Mouse (Mus musculus): Measurements from ENCODE around the gene Gamt. TPM values are rescaled to one million over a fixed set of nuclear protein-coding genes. Genes with fewer than 3 reads are reported as not detected.
A peak's percentile ranks its signal among the peaks of the same experiment; 100 is the strongest.

Gene Gamt
- polyA plus RNA-seq, 1 experiment = 26.4 TPM

GRCm38 (mm10) chr10:80298571-80299281, 37.9 kb upstream of the Gamt start:
- 16% methylated on average over 26 of the region's 26 CpGs for WGBS
- TF ChIP-seq POLR2A (IDR thresholded peaks at IDR 0.05; ENCODE audit: borderline replicate concordance, extremely low read depth, low read depth, low read length) = no peak
- TF ChIP-seq CTCF (IDR thresholded peaks at IDR 0.05; ENCODE audit: insufficient read depth, low read length) = no peak
- no peak for DNase-seq
- Histone ChIP-seq H3K4me1 (ENCODE audit: control insufficient read depth, insufficient read depth, low read length) (peaks cover 3% of the 10 kb centered on the region; the same call in 1 of the 2 replicates), H3K4me3 (replicated peaks; ENCODE audit: extremely low read depth, low read depth, low read length) (no peak overlapping the region)

DNA sequence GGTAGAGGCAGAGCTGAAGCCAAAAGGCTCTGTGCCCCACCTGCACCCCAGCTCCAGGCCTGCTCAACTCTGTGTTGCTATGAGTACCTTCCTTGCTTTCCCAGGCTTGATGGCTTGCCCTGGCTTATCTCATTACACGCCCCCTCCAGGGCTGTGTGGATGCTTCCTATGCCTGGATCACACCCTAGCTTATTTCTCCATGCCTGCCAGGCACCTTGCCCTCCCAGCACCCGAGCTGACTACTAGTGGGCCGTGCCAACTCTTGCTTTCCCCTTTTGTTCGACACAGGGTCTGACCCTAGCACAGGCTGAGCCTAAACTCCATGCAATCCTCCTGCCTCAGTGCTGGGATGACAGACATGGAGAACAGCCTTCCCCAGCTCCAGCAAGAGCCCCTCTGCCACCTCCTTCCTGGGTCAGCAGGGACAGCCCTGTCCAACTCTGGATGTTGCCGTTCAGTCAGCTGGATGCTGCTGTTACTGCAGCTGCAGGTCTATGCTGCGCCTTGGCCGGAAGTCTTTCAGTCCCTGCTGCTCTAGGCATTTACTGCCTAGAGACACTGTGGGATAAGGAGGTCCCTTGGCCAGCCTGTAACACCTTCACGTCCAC, 36.8 kb upstream of the Gamt start:
- 62% methylated on average over 8 of the region's 8 CpGs for WGBS
- no peak for TF ChIP-seq CTCF (IDR thresholded peaks at IDR 0.05; ENCODE audit: insufficient read depth, low read length)
- Histone ChIP-seq H3K4me1 (ENCODE audit: control insufficient read depth, insufficient read depth, low read length) (peaks cover 3% of the 10 kb centered on the region; the same call in 1 of the 2 replicates), H3K4me3 (replicated peaks; ENCODE audit: extremely low read depth, low read depth, low read length) (no peak overlapping the region)
- DNase-seq = no peak

GRCm38 (mm10) chr10:80296824-80297223, 36.0 kb upstream of the Gamt start:
- no peak for DNase-seq
- Histone ChIP-seq H3K4me3 (replicated peaks; ENCODE audit: extremely low read depth, low read depth, low read length) (no peak overlapping the region), H3K4me1 (ENCODE audit: control insufficient read depth, insufficient read depth, low read length) (peaks cover 3% of the 10 kb centered on the region; the same call in 1 of the 2 replicates)
- no peak for TF ChIP-seq CTCF (IDR thresholded peaks at IDR 0.05; ENCODE audit: insufficient read depth, low read length)
- no peak for TF ChIP-seq POLR2A (IDR thresholded peaks at IDR 0.05; ENCODE audit: borderline replicate concordance, extremely low read depth, low read depth, low read length)
- 76% methylated on average over 5 of the region's 5 CpGs for WGBS

GRCm38 (mm10) chr10:80295618-80296425, 35.0 kb upstream of the Gamt start, which contains the start of gene Apc2:
Gene Apc2 (plus strand): TSS chr10:80295977.
- peak within 1 kb of the TSS; percentile 50 for H3K4me3 ChIP-seq (replicated peaks; ENCODE audit: extremely low read depth, low read depth, low read length)
- WGBS = 2% methylated on average over 26 of the region's 26 CpGs
- no peak for TF ChIP-seq POLR2A (IDR thresholded peaks at IDR 0.05; ENCODE audit: borderline replicate concordance, extremely low read depth, low read depth, low read length)
- TF ChIP-seq CTCF (IDR thresholded peaks at IDR 0.05; ENCODE audit: insufficient read depth, low read length) = peak; percentile 79
- H3K4me1 ChIP-seq (ENCODE audit: control insufficient read depth, insufficient read depth, low read length) = peaks cover 3% of the 10 kb centered on the region; the same call in 1 of the 2 replicates
- peak; percentile 74 for DNase-seq

DNA sequence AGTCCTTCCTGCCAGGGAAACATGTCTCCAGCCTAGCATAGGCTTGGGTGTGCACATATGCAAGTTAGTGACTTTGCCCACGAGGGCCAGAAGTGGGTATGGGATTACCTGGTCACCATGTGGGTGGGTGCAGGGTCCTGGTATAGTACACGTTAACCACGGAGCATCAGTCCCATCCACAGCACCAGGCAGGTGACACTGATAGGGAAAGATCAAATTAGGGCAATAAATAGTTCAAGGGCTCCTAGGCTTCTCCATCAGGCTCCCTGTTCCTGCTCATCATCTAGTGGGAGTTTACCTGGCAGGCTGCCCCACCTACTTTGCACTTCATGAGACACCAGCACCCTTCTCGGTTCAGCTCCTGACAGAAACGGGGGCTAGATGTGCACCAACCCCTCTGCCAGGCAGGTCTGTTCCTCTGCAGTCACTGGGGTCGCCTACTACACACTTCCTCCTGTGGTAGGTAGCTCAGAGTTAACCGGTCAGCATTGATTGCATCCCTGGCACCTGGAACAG, 34.0 kb upstream of the Gamt start:
- WGBS = 50% methylated on average over 7 of the region's 7 CpGs
- Histone ChIP-seq H3K4me3 (replicated peaks; ENCODE audit: extremely low read depth, low read depth, low read length) (no peak overlapping the region), H3K4me1 (ENCODE audit: control insufficient read depth, insufficient read depth, low read length) (peaks cover 3% of the 10 kb centered on the region; the same call in 1 of the 2 replicates)
- TF ChIP-seq POLR2A (IDR thresholded peaks at IDR 0.05; ENCODE audit: borderline replicate concordance, extremely low read depth, low read depth, low read length) (no peak), CTCF (IDR thresholded peaks at IDR 0.05; ENCODE audit: insufficient read depth, low read length) (no peak)
- DNase-seq = no peak

DNA sequence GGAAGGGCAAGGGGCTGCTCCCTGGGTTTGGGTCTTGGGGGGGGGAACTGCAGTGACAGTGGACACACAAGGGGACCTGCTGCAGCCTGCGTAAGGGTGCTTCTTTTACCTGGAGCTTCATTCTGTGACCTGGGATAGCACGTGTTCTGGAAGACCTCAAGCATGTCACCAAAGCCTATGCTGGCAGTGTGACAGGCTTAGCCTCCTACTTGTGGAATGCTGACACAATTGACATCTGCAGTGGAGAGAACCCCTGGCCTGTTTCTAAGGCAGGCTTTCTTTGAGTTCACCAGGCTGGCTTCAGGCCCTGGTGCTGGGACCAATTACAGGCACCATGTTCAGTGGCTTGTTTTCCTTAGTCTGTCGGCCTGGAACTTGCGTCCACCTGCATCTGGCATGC, 33.5 kb upstream of the Gamt start:
- Histone ChIP-seq H3K4me1 (ENCODE audit: control insufficient read depth, insufficient read depth, low read length) (peaks cover 3% of the 10 kb centered on the region; the same call in 1 of the 2 replicates), H3K4me3 (replicated peaks; ENCODE audit: extremely low read depth, low read depth, low read length) (no peak overlapping the region)
- TF ChIP-seq POLR2A (IDR thresholded peaks at IDR 0.05; ENCODE audit: borderline replicate concordance, extremely low read depth, low read depth, low read length) (no peak), CTCF (IDR thresholded peaks at IDR 0.05; ENCODE audit: insufficient read depth, low read length) (no peak)
- no peak for DNase-seq
- whole genome bisulfite sequencing = 69% methylated on average over 4 of the region's 4 CpGs

GRCm38 (mm10) chr10:80293325-80293724, 32.5 kb upstream of the Gamt start:
- no peak for TF ChIP-seq CTCF (IDR thresholded peaks at IDR 0.05; ENCODE audit: insufficient read depth, low read length)
- TF ChIP-seq POLR2A (IDR thresholded peaks at IDR 0.05; ENCODE audit: borderline replicate concordance, extremely low read depth, low read depth, low read length) = no peak
- 15% methylated on average over 14 of the region's 14 CpGs for WGBS
- no peak for DNase-seq
- Histone ChIP-seq H3K4me1 (ENCODE audit: control insufficient read depth, insufficient read depth, low read length) (peaks cover 3% of the 10 kb centered on the region; the same call in 1 of the 2 replicates), H3K4me3 (replicated peaks; ENCODE audit: extremely low read depth, low read depth, low read length) (peak overlapping the region; percentile 67)

GRCm38 (mm10) chr10:80292251-80293146, 31.7 kb upstream of the Gamt start, which contains the start of gene Rps15:
Gene Rps15 (plus strand): TSS chr10:80292453.
- peak; percentile 99 for TF ChIP-seq POLR2A (IDR thresholded peaks at IDR 0.05; ENCODE audit: borderline replicate concordance, extremely low read depth, low read depth, low read length)
- TF ChIP-seq CTCF (IDR thresholded peaks at IDR 0.05; ENCODE audit: insufficient read depth, low read length) = peak; percentile 44
- H3K4me1 ChIP-seq (ENCODE audit: control insufficient read depth, insufficient read depth, low read length) = peaks cover 3% of the 10 kb centered on the region; the same call in 1 of the 2 replicates
- WGBS = under 1% methylated on average over 71 of the region's 72 CpGs
- peak within 1 kb of the TSS; percentile 67 for H3K4me3 ChIP-seq (replicated peaks; ENCODE audit: extremely low read depth, low read depth, low read length)
- DNase-seq = peak; percentile 91
